Mouse (Mus musculus) layer of hippocampus, adult 2 months (tissue): ENCODE results near the gene Wnt1. TPM values are rescaled to one million over a fixed set of nuclear protein-coding genes. Genes with fewer than 3 reads are reported as not detected.

Source experiments
- DNase-seq, 2 experiments: peaks; one replicate each; pipeline ENCODE4 v3.0.0; 2022; ENCODE audit warnings: low spot score in 2 of 2
- H3K27ac ChIP-seq: fragments of 200-600 bp; 2 replicates; pipeline ENCODE4 v1.8.1; 2022
- H3K4me3 ChIP-seq: fragments of 200-600 bp; 2 replicates; pipeline ENCODE4 v1.8.1; 2022; ENCODE audit warnings: mild to moderate bottlenecking
- CTCF ChIP-seq: fragments of 200-600 bp; conservative IDR thresholded peaks from 2 replicates; pipeline ENCODE4 v1.8.1; 2022; ENCODE audit warnings: antibody characterized with exemption, mild to moderate bottlenecking, moderate library complexity
- total RNA-seq, 2 experiments: library from RNA; stranded (reverse); gene quantifications; 2 replicates each; pipeline ENCODE4 v1.2.3; 2021

Wnt1 gene
- total RNA-seq, 2 experiments from 2014 or later, result not detected

DNA sequence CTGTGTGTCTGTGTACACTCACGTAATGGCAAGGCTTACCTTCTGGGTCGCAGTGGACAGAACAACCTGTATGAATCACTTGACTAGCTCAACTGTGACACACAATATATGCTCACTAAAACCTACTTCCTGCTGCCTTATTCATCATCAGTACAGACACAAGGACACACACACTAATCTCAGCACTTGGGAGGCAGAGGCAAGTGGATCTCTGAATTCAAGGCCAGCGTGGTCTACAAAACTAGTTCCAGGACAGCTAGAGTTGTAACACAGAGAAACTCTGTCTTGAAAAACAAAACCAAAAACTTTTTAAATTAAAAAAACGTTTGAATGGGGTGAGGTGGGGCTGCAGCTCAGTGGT is 48.1 kb downstream of the Wnt1 start:
- H3K4me3 ChIP-seq, result no peak overlapping the region
- DNase-seq, result no peak
- H3K27ac ChIP-seq, result no peak overlapping the region
- no peak for TF ChIP-seq CTCF

DNA sequence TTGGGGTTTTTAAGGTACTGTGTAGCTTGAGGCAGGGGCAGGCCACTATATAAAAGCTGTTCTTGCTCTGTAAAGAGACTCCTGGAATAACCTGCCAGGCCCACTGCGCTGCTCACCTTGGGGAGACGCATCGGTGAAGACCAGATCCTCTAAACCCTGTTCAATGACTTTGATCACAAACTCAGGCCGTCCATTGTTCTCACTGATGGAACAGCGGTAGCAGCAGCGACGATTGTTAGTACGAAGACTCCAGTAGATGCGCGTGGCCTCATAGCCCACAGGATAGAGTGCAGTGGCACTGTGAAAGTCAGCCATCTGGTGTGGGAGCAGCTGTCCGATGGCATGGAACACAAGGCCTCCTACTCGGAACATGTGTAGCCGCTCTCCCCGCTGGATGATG is 49.5 kb downstream of the Wnt1 start:
- DNase-seq, result no peak
- Histone ChIP-seq H3K4me3 (no peak overlapping the region), H3K27ac (no peak overlapping the region)
- TF ChIP-seq CTCF, result no peak

DNA sequence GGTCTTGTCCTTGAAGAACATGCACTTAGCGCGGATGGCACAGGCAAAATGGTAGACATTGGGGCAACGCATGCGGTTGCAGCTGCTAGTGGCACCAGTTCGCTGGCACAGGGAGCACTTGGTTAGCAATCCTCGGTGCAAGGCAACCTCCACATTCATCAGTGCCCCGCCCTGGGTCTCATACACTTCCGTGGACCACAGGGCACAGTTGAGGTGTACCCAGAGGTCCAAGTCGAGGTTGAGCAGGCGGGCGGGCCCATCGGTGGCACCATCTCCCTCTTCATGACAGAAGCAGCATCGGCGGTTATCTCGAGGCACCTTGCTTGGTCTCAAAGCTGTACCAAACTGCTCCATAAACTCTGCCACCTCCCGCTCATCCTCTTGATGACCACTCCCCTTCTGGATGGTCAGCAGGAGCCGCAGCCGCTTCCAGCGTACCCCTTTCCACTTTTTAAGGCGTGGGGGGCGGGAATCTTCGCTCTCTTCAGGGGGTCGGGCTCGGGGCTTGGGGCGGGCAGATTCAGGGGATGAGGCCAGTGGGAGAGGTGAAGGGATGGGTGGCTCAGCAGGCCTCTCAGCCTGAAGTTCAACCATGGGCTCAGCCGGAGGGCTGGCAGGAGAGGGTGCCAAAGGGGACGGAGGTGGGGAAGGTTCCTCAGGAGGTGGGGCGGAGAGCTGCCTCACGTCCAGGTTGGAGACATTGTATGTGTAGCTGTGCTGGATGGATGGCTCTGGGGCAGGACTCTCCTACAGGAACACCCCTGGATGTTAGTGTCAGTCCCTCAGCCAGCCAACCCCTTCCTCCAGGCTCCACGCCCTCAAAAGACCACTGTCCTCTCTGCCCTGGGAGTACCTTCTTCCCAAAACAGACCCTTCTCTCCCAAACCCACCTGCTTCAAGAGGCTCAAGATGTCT is 50.3 kb downstream of the Wnt1 start:
- no peak for TF ChIP-seq CTCF
- H3K4me3 ChIP-seq, result no peak overlapping the region
- DNase-seq, result no peak
- H3K27ac ChIP-seq, result no peak overlapping the region

Other genes with a start within 250 kb of the Wnt1 start
- 10 to 100 TPM; 43.8 to 48.3 TPM for gene Ccnt1, start 218.9 kb upstream of the Wnt1 start, total RNA-seq
- gene 4930415O20Rik, start 218.9 kb upstream of the Wnt1 start, total RNA-seq, result not detected
- gene Adcy6, start 179.8 kb upstream of the Wnt1 start, total RNA-seq, result 10 to 100 TPM; 49.6 to 52.4 TPM
- gene Cacnb3, start 159.0 kb upstream of the Wnt1 start, total RNA-seq, result 100 to 1,000 TPM; 207 to 212 TPM
- 10 to 100 TPM; 79.7 to 87.4 TPM for gene Ddx23, start 127.0 kb upstream of the Wnt1 start, total RNA-seq
- 1 to 10 TPM; 6.4 to 6.9 TPM for gene Rnd1, start 112.4 kb upstream of the Wnt1 start, total RNA-seq
- gene Ccdc65, start 81.7 kb upstream of the Wnt1 start, total RNA-seq, result 1 to 10 TPM; 6.7 to 9.5 TPM
- gene Fkbp11, start 61.7 kb upstream of the Wnt1 start, total RNA-seq, result 1 to 10 TPM in 1 of 2 experiments, under 1 TPM in 1; 0.66 to 1.3 TPM
- gene Arf3, start 26.6 kb upstream of the Wnt1 start, total RNA-seq, result 100 to 1,000 TPM; 820 to 852 TPM
- gene Wnt10b, start 11.7 kb upstream of the Wnt1 start, total RNA-seq, result under 1 TPM; 0.15 to 0.38 TPM
- gene Ddn, start 19.6 kb downstream of the Wnt1 start, total RNA-seq, result 1,000 to 10,000 TPM; 1,636 to 1,683 TPM
- 10 to 100 TPM; 50.3 to 51.9 TPM for gene Prkag1, start 41.7 kb downstream of the Wnt1 start, total RNA-seq
- 100 to 1,000 TPM in 1 of 2 experiments, 10 to 100 TPM in 1; 89.3 to 106 TPM for gene Kmt2d, start 81.3 kb downstream of the Wnt1 start, total RNA-seq
- 1 to 10 TPM; 8.5 TPM for gene Rhebl1, start 104.7 kb downstream of the Wnt1 start, total RNA-seq
- under 1 TPM; 0.10 to 0.12 TPM for gene Dhh, start 108.7 kb downstream of the Wnt1 start, total RNA-seq
- 10 to 100 TPM; 17.0 to 20.6 TPM for gene Lmbr1l, start 128.4 kb downstream of the Wnt1 start, total RNA-seq
- 100 to 1,000 TPM; 466 to 491 TPM for gene Tuba1b, start 144.7 kb downstream of the Wnt1 start, total RNA-seq
- gene Gm49450, start 163.7 kb downstream of the Wnt1 start, total RNA-seq, result not detected
- 100 to 1,000 TPM; 768 to 781 TPM for gene Tuba1a, start 163.8 kb downstream of the Wnt1 start, total RNA-seq
- 10 to 100 TPM; 49.6 to 51.1 TPM for gene Tuba1c, start 240.0 kb downstream of the Wnt1 start, total RNA-seq